Mouse (Mus musculus): ENCODE results near the gene Cd7.
"Not testable (repeated sequence)": the region's sequence is repeated elsewhere in the genome, so short reads cannot be mapped to it uniquely, and the experiment has no call there.

Cd7 gene

DNA sequence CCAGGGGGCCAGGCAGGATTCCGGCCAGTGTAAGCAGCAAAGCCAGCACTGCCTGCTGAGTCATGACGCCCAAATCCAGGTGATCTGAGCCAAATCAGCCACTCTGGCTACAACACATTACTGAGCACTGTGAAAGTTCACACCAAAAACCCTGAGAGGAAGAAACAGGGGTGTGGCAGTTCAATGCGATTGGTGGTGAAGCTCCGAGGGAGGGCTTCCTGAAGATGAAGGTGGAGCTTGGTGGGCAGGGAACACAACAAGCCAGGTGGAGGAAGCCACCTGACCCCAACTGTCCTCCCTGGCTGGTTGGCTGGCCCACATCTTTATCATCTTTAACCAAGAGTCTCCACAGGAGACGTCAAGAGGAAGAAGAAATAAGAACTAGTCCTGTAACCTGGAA lies at the start of gene Cd7:
Cd7 (minus strand) TSS at position 117 of the 400 bp plus-strand sequence.
- peak in 1 of 2 experiments; percentile 35 for DNase-seq

DNA sequence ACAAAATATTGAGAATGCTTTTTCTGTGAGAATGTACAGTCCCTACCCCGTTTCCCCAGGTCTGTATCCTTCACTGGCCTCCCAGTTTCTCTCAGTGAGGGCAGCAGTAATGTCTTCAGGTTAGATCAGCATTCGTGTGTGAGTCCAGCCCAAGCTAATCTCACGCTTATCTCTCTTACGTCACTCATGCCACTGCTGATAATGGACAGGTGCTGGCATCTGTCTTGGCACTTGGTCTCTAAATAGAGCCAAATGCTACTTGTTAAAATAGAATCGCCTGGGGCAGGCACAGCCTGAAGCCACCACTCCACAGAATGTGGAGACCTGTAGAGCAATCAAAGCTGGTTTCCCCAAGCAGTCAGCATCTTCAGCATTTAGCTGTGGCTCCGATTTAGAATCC lies 49.8 kb upstream of the Cd7 start:
- no peak for DNase-seq

- DNase-seq, result no peak
Measured at GRCm38 (mm10) chr11:121086296-121086695, 47.1 kb upstream of the Cd7 start.

DNA sequence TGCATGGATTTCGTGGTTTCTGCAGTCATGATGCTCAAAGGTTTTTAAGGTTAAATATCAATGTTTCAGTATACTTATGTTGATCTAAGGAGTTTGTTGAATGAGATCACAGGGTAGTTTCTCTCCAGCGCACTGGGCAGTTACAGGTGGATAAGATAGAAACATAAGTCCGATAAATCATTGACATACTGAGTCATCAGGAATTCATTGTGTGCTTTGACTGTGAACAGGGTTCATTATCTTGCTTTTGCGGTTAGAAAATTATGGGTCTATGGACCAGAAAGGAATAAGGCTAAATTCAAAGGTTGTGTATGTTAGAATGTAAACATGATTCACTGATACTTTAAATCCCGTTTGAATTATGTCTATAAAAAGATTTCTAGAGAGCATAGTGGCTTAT lies 46.0 kb upstream of the Cd7 start:
- no peak for DNase-seq

DNA sequence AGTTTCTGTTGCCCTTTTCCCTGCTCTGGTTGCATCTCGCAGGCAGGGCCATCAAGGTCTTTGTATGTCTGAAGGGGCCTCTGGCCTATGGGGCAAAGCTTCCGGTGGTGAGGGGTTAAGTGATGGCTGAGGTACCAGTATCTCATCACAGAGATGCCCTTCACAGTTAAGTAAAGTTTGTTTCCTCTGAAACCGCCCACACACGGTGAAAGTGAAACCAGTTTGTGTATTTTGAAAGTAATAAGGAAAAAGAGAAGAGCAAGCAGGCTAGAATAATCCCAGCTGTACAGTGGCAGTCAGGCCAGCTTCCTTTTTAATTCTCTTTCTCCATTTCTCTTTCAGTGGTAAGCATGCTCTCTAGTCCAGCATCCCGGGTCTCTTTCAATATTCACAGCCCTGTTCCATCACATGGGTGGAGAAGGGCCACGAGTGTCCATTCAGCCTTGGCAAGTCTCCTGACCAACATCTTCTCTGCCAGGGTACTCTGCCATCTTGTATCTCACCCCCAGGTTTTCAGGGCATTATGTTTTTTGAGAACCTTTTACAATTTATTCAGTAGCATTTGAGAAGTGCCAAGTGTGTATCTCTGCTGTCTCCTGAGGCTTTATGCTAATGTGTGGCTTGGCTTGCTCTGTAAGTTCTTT lies 43.8 kb upstream of the Cd7 start:
- peak in 1 of 2 experiments; percentile 13 for DNase-seq

DNA sequence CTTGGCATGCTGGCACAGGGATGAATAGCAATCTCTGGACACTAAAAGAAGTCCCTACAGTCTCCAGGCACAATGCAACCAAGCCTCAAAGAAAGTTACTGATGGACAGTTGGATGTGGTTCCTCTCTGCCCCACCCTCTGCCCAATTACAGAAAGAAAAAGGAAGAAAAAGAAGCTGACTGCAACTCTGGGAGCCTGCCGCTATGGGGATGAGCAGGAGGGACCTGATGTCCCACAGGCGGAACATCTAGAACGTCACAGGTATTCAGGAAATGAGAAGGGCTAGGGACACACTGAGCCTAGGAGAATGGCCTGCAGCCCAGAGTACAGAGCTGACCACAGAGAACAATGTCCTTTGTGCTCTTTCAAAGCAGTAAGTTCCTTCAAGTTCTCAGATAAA lies 43.0 kb upstream of the Cd7 start:
- DNase-seq, result no peak

DNA sequence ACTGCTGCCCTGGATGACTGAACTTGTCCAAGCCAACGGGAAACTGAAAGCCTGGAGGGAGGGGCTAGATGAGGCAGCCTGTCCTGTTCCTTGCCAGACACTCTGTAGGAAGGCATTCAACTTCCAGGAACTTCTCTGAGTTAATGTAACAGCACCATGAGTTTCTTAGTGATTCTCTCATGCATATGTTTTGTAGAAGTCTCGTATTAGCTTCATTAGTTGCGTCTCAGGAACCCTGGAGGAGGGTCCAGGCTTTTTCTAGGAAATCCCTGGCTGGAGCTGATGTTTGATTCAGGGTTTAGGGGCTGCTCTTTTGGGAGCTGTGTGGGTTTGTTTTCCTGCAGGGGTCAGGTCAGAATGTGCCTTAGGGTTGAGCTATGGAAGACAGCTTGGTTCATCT lies 41.9 kb upstream of the Cd7 start, which contains the start of gene Sectm1a:
Sectm1a (minus strand) TSS at position 101 of the 400 bp plus-strand sequence.
- no peak for DNase-seq

DNA sequence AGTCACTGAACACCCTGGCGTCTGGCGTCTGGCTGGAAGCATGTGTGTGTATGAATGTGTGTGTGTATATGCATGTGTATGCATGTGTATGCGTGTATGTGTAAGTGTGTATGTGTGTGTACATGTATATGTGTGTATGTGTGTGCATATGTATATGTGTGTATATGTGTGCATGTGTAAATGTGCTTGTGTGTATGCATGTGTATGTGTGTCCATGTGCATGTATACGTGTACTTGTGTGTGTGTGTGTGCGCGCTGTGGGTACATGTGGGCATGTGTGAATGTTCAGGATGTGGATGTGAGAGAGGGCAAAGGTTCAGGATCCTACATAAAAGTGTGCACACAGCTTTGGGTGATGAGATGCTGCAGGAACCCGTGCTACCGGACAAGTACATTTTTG lies 41.1 kb upstream of the Cd7 start:
- no peak for DNase-seq

DNA sequence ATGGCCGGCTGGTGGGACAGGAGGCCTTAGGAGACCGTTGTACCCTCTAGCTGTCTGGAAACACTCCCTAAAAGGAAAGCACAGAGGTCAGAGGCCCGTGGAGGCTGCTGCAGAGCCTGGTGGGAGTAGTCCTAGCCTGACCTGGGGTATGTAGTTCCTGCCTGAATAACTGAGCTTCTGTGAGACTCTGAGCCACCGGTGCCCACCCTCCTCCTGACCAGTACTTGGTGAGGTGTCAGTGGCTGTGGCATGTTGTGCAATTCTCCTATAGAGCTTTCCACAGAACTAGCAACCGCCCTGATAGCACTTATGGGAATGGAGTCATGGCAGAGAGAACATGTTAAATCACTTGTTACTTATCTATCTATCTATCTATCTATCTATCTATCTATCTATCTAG lies 36.4 kb upstream of the Cd7 start:
- DNase-seq, result no peak

DNA sequence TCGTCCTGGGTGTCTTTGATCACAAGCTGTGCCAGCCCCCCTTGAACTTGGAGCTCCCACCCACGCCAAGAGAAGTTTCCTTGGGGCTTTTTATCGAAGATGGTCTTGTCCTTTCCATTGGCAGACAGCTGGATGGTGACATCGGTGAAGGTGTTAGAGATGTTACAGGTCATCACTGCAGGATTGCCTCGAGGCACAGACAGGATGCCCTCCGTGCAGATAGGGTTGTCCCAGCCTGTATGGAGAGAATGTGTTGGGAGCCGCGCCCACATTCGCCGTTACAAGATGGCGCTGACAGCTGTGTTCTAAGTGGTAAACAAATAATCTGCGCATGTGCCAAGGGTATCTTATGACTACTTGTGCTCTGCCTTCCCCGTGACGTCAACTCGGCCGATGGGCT lies 30.4 kb upstream of the Cd7 start:
- DNase-seq, result not testable (repeated sequence)

DNA sequence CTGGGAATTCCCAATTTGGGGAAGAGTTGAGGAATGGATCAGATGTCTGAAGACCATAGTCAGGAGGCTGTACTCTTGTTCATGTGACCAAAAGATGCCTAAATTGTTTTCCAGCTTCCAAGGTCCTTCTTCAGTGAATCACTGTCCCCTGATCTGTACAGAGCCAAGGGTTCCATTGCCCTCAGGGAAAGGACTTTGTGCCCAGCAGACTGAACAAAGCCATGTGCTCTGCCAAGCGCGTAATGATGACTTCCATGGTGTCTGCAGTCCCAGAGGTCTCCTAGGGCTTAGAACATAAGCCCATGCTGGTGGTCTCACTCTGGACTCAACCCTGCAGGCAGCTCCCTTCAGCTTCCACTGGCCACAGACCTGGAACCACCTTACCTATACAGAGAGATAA lies 28.7 kb upstream of the Cd7 start:
- no peak for DNase-seq

DNA sequence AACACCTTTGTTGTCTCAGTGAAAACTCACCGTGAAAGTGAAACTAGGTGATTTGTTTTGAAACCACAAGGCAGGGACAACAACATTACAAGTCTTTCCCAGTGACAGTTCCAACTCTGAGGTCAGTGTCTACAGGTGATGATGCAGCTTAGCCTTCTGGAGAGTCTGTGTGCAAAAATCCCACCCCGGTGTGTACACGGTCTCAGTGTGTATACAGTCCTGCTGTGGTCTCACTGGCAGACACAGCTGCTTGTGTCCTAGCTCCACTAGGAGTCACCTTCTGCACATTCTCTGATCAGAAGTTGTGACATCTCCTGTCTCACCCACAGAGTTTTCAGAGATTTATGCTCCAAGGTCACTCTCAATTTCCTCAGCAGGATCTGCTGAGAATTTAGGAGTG lies 25.0 kb upstream of the Cd7 start:
- no peak for DNase-seq

DNA sequence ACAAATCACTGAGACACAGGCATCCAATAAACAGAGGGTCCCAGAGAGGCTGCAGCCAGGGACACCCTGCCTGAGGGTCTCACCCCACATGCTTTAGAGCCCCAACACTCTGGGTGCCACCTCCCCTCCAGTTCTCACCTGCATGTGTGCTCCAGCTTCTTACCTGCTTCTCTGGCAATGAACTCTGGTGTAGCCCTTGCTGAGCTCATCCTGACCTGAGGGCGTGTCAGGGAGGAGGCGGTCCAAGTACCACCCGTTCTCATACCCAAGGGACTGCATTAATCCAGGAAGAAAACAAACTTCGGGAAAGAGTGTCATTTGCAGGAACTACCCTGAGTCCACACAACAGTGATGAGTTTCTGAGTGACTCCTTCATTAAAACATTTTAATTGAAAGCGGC lies 24.2 kb upstream of the Cd7 start, which contains the start of gene Sectm1b:
Sectm1b (minus strand) TSS at position 191 of the 400 bp plus-strand sequence.
- no peak for DNase-seq

DNA sequence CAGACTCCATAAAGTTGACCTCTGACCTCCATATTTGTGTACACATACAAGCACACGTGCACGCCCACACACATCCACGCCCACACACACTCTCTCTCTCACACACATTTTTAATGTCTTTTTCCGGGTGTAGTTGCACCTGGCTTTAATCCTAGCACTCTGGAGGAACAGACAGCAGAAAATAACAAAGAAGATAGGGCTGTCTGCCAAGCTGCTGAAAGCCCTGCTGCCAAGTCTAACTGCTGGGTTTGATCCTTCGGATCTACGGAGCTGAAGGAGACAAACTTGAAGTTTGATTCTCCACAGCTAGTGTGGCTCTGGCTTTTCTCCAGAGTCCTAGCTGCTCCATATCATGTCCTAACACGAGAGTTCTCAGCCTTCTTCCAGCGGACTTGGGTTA lies 22.4 kb upstream of the Cd7 start:
- DNase-seq, result no peak

DNA sequence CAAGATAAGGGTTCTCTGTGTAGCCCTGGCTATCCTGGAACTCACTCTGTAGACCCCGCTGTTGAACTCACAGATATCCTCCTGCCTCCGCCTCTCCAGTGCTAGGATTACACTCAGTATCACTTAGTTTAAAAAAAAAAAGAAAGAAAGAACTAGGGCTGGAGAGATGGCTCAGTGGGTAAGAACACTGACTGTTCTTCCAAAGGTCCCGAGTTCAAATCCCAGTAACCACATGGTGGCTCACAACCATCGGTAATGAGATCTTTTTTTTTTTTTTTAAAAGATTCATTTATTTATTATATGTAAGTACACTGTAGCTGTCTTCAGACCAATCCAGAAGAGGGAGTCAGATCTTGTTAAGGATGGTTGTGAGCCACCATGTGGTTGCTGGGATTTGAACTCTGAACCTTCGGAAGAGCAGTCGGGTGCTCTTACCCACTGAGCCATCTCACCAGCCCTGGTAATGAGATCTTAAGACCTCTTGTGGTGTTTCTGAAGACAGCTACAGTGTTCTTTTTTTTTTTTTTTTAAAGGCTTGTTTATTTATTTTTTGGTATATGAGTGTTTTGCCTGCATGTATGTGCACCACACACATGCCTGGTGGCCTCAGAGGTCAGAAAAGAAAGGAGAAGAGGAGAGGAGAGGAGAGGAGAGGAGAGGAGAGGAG lies 21.3 kb upstream of the Cd7 start:
- DNase-seq, result not testable (repeated sequence)

GRCm38 (mm10) chr11:121059471-121059870 lies 20.3 kb upstream of the Cd7 start:
- no peak for DNase-seq

DNA sequence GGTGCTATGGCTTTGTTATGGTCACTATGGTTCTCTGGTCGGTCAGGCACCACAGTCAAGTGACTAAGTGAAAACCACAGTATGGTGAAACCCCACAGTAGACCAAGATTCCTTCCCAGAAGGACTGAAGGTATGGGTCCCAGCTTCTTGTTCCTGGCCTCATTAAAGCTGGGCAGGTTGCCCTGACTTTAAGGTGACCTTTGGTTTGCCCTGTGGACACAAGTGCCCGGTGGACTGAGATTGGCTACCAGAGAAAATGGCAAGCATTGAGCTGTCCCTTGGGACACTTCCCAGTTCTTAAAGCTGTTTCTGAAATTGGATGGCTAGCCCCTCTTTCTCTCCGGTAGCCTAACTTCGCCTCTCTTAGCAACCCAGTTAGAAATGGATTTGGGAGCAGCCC lies 19.7 kb upstream of the Cd7 start:
- DNase-seq, result no peak

- no peak for DNase-seq
Measured at GRCm38 (mm10) chr11:121058122-121058521, 18.9 kb upstream of the Cd7 start.

DNA sequence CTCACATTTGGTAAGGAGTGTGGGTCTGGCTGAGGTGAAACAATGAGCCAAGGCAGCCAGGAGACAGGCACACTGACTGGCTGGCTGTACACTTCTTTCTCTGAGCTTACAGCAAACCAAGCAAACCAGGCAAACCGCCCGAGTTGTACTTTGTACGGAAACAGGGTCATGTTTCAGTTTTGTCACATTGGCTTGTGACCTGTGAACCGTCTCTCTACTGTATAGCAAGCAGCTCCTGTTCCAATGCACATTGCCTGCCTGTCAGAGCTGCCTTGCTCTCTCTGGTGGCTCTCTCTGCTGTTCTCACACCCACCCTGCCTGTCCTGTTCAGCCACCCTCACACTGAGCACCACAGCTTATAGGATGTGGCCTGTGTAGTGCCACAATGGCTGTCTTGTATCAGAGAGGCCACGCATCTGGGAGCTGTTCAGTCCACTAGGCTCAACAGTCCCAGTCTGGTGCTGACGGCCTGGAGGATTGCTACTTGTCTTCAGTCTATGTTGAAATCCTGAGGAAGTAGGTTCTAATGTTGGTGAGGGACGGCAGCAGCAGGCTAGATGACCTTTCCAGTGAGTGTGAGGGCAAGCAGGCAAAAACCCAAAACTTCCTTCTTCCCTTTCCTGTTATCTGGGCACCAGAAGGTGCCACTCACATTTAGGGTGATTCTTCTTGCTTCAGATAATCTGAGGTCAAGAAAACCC lies 17.5 kb upstream of the Cd7 start:
- no peak for DNase-seq

- DNase-seq, result peak; percentile 33 to 43
Measured at GRCm38 (mm10) chr11:121053536-121053935, 14.3 kb upstream of the Cd7 start.

- no peak for DNase-seq
Measured at GRCm38 (mm10) chr11:121052387-121052786, 13.2 kb upstream of the Cd7 start.

DNA sequence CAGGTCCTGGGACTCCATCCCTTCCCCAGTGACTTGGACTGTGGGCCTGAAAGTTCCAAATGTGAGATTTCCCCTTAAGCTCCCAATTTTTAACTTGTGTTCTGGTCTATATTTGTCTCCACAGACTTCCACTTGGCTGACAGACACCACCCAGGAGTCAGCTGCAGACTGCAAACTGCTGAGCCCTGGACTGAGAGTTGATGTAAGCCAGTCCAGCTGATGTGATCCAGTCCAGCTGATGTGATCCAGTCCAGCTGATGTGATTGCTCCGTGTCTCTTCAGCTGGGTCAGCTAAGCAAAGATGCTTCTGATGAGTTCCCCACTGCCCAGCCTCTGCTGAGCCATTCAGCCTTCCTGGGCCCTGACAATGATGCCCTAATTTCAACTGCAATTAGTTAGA lies 12.6 kb upstream of the Cd7 start:
- DNase-seq, result no peak

DNA sequence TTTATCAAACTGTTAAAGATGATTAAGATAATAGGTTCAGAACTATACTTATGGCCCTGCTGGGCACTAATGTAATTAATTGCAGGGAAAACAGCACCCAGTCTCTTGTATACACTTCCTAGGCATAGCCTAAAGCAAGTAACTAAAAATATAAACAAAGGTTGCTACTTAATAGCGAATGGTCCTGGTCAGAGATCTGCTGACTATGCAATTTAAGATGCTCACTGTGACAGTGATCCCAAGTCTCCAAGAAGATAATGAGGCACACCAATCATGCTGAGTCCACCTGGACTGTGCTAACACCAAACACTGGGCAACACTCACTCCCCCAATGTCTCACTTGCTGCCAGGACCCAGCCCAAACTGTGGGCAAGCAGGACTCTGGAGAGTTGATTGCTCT lies 10.6 kb upstream of the Cd7 start:
- no peak for DNase-seq

DNA sequence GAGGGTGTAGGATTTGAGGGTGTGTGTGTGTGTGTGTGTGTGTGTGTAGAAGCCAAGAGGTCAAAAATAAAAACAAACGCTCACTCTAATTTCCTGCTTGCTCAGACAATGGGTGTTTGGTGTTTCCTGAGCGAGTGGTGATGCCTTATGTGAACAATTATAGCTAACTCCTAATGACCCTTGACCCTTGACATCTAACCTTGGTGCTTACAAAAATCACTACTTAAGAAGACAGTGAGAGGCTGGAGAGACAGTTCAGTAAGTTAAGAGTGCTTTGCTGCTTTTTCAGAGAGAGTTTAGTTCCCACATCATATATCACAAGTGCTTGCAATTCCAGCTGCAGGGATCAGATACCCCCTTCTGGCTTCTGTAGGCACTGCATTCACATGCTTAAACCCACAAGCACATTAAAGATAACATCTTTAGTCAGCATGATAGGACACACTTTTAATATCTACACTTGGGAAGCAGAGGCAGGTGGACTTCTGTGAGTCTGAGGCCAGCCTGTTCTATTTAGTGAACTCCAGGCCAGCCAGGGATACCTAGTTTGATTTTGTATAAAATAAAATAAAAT lies 8.7 kb upstream of the Cd7 start:
- no peak for DNase-seq

All from thymus, adult 18-20 months (tissue).